Mouse (Mus musculus): ENCODE results near the gene Zeb2.
"Not testable (repeated sequence)": the region's sequence is repeated elsewhere in the genome, so short reads cannot be mapped to it uniquely, and the experiment has no call there.

The Zeb2 gene

DNA sequence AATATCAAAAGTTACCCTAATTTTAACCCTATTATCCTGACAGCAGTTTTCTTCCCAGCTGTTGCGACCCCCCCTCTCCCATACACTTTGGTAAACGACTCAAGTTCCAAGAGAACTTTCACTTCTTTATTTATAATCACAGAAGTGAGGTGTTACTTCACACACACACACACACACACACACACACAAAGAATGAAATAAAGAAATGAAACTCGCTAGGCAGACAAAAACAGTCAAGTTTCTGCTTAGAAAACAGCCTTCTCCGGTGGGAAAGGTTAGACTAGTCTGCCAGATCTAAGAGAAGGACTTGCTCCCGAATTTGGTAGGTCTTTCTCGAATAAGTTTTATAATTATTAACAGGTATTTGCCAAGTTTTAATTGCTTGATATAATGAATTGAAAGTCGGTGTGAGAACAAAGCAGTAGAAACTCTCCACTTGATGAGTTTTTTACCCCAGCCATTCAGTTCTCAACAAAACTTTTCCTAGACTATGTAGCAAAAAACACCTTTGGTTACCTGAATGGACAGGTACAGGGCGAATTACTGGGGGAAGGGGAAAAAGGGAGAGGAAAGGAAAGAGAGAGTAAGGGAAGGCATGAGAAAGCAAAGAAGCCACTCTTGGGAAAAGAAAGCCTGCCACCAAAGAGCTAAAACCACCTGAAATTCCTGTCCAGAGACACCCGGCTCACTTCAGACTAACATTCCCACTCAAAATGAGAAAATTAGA is 5.0 kb downstream of the Zeb2 start:
- DNase-seq (ENCODE audit: low read depth): no peak

DNA sequence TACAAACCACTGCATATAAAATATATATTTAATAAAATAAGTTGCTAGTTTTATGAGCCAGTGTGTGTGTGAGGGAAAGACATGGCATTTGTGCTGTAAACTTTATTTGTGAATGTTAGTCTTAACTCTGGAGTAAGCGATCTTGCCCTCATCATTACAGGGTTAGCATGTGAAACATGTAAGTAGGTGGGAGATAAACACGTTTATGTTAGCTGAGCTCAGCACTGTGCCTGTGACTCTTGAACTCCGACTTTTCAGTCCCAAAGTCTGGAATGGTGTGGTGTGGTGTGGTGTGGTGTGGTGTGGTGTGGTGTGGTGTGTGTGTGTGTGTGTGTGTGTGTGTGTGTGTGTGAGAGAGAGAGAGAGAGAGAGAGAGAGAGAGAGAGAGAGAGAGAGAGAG is 5.6 kb downstream of the Zeb2 start:
- DNase-seq (ENCODE audit: low read depth): not testable (repeated sequence)

DNA sequence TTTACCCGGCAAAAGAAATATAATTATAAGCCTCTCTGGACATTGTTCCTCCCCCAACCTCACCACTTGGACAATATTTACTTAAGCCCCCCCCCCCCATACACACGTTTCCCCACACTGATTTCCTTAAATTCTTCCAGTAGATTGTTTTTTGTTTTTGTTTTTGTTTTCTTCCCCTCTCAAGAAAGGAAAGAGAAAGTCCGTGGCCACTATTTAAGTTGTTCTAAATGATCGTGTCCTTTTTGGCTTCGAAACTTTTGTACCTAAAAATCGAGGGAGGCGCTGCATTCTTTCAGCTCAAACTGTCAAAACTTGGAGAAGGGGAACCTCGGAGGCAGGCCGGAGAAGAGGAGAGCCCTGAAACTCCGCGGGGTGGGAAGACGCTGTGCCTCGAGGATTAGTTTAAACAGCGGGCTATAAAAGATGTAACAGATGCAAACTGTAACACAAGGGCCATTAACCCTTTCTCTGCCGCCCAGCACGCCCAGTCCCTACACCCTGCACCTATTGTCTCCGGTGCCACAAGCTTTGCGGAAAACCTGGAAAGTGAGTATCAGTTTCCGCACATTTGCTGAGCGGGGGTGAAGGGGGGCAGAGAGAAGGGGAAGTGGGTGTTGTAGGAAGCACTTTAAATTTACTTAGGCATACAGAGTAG is 6.3 kb downstream of the Zeb2 start:
- DNase-seq (ENCODE audit: low read depth): no peak

DNA sequence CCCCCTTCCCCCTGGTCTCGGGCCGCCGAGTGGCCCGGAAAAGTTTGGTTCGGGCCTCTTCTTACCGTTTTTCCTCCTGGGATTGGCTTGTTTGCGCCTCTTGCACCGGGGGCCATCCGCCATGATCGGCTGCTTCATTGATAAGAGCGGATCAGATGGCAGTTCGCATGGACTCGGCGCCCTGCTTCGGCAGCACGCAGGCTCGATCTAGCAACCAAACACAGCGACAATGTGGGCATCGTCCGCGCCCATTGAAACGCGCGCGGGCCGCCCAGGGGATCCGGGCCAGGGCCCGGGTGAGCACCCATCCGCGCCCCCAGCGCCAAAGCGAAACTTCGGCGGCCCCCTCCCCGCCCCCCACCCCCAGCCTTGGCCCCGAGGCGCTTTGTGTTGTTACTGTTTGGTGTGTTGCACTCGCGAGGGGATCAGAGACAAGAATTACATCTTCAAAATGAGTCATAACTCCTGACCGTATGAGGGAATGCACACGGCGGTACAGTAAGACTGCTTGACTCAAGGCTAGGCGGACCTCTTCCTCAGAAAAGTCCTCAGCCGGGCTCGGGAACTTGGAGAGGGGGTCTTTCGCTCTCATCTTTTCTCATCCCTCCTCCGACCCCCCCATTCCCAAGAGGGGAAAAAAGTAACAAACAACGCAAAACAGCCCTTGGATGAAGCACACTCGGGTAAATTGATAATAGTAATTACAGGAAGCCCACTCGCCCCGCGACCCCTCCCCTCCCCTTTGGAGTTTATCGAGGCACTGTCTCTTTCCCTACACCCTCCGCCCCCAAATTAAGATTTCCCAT is 7.0 kb downstream of the Zeb2 start:
- no peak for DNase-seq (ENCODE audit: low read depth)

DNA sequence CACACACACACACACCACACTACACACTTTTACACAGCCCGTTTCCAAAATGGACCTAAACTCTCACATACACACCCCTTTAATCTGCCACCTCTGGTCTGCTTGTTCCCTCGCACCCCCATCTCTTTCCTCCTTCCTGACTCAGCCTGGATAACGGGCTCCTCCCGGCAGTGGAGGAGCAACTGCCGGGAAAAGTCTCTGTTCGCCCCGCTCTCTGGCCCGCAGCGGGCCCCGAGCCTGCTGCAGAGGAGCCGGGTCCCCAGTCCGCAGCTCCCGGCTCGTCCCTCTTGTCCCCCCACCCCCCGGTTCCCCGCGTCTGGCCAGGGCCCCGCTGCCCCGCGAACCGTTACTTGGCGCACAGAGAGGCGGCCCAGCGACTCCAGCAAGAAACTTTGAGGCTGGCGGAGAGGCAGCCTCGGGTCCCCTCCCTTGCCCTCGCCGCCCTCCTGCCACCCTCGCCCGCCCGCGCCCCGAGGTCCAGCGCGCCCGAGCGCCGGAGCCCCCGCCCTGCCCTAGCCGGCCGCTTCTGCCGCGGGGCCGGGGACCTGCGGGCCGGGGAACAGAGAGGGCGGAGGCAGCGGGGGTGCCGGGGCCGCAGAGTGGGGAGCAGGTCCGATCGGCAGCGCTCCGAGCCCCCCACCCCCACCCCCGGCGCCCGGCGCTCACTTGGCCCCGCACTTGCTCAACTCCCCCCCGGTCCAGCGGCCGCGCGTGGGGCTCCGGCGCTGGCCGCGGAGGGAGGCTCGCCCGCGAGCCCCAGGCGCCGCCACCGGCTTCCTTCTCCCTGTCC is 7.8 kb downstream of the Zeb2 start:
- no peak for DNase-seq (ENCODE audit: low read depth)

DNA sequence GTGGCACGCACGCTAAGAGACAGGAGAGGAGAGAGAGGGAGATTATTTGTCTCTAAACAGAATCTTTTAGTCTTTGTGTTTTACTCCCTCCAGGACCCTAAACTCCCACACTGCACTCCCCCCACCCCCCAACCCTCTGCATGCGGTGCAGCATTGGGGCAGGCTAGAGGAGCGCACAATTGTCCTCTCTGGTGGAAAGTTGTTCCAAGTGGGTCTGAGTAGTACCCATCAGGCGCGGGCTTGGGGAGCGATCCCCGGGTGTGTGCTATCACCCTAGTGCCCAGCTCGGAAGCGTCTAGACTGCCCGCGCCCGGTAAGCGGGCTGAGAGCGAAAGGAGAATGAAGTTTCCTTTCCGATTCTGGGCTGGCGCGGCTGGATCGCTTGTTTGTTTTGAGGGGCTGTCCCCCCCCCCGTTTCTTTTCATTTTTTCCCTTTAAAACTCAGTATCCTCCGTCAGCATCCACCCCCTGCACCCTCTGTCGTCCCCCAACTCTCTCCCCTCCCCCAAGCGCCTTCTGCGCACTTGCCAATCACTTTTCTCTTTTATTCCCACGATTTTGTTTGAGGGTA is 8.6 kb downstream of the Zeb2 start:
- DNase-seq (ENCODE audit: low read depth): no peak

DNA sequence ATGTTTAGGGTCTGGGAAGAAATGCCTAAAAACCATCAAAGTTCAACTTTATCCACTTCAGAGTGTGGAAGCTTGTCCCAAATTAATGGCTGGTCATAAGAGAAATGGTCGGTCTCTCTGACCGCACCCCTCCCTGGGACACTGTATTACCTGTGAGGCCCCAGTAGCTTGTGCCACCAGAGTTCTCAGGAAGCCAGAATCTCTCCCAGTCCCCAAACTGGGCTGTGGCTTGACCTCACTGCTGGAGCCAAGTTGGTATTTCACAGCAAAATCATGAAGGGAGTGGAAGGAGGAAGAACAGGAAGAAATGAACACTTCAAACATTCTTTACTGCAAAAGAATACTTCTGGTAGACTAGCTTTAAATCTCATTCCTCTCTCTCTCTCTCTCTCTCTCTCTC is 9.6 kb downstream of the Zeb2 start:
- no peak for DNase-seq (ENCODE audit: low read depth)

DNA sequence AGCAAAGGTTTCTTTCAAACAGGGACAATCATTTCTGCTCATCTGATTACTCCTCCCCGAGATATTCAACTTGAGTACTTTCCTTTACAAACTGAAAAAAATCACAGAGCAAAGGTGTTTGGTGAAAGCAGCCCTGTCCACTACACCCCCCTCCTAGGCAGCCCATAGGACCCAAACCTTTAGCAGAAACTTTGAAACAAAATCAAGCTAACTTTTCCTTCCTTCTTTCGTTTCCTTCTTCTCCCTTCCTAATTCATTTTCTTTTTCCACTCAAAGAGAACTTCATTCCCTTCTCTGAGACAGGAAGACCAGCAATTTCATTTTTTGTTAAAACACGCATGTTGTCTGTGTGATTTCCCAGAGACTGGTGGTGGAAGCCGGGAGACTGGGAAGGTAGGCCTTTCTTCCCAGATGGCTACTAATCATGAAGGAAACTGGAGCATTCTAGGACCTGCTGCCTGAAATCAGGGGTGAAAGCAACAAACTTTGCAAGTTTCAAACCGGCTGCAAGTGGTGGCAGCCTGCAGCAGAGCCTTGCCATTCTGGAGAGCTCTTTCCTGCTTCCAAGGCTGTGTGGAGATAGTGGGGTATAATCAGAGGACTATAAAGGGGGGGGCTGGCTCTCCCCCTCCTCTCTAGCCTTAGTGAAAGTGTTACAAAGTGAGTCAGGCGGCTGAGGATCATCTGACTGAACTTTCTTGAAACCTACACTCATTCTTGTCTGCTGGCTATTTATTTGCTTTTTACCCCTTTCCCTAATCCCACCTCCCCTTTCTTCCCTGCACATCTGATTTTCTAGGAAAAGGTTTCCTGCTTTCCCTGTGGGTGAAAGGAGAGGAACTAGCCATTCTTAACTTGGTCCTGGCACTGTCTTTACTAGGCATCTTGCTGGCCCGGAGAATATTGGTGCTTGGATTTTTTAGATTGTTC is 11.0 kb downstream of the Zeb2 start:
- DNase-seq (ENCODE audit: low read depth): no peak

DNA sequence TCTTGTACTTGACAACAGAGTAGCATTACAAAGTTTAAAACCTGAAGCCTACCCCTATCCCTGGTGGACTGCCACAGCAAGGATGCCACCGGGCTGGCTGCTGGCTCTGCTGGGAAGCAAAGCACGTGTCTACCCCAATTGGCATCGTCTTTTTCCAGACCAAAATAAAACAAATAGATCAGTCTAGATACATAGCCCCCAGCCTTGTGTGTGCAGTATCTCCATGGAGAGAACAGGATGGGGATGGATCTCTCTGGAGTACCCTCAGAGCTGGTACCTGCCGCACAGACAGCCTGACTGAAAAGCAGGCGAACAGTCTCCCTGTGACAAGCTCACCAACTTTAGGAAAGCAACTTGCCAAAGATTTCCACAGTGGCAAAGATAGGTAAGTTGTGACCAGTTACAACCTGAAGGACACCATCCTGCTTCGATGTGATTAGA is 11.9 kb downstream of the Zeb2 start:
- no peak for DNase-seq (ENCODE audit: low read depth)

DNA sequence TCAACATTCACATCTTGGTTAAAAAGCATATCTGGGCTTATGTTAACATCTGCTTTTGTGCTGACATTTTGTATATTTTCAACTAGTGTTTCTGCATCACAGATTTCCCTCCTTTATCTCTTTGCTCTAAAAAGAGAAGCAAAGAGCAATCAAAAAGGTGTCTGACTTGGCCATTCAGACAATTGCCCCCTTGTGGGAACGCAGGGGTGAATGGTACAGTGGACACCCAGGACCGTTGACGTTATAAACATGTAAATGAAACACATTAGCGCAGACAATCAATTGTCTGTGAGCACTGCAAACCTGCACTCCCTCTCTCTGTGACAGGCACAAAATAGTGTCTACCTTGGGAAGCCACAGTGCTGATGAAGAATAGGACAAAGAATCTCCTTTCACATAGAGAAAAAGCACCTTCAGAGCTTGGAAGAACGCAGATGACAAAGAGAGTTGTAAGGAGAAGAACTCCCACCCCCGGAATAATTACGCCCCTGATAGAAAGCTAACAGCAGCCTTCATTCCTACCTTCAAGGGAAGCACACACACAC is 12.6 kb downstream of the Zeb2 start:
- no peak for DNase-seq (ENCODE audit: low read depth)

DNA sequence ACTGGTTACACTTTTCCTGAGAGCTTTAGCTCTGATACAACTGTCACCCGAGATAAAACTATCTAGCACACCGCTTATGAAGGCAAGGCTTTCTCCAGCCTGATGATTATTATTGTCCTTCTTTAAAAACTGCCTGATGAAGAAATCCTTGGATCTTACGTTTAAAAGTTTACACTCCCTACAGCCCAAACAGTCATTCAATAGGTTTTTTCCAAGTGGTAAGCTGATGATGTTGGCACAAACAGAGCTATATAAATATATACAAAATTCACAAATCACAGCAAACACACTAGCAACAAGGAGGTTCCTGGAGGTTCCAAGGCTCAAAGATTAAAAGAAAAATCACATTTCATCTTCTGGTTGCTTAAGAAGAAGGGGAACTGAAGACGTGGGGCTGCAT is 13.1 kb downstream of the Zeb2 start:
- DNase-seq (ENCODE audit: low read depth): no peak

DNA sequence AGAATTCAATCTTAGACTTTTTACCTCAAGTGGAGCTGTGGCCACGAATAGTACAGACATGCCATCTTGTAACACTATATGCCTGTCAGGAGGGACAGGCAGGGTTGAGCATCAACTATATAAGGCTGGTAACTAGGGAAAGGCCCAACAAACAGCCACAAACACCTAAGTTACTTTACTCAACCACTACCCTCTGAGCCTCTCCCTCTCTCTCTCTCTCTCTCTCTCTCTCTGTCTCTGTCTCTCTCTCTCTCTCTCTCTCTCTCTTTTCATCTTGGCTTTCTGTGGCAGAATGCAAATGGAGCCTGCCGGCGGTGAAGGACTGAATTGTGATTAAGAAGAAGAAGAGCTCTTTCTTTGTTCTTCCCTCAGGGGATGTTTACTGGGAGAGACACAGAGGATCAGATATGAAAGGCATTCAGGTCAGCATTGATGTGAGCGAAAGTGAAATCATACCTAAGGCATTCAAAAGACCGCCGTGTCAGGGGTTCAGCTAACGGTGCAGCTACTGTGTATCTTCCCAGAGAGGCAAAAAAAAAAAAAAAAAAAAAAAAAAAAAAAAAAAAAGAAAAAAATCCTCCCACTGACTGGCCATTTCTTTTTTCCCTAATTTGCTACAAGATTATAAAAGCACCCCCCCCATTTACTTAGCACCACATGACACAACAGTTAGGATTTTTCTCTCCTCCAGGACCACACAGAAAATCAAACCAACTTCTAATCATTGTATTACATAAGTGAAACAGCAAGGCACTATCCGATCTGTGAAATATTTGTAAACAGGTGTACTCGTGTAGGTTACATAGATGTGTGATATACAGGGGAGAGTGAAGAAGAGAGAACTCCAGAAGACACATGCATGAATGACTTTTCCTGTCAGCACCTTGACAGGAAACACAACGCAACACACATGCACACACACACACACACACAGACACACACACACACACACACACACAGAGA is 13.9 kb downstream of the Zeb2 start:
- DNase-seq (ENCODE audit: low read depth): no peak

DNA sequence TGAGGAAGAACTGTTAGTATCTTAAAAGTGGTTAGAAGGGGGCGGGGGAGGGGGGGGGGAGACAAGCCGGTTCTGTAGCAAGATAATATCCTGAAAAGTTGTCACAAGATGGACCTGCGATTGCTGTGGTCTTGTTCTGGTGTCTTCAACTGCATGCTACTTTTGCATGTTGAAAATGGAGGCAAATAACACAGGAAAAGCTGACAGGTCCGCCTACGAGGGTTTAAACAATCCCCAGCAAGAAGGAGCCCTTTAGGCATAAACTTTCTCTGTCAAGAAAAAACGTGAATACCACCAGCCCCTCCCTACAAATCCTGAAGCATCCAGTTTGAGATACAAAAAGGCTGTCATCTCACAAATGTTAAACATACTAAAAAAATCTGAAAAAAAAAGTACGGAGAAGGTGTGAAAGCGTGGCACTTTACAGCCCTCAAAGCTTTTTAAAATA is 15.0 kb downstream of the Zeb2 start:
- no peak for DNase-seq (ENCODE audit: low read depth)

DNA sequence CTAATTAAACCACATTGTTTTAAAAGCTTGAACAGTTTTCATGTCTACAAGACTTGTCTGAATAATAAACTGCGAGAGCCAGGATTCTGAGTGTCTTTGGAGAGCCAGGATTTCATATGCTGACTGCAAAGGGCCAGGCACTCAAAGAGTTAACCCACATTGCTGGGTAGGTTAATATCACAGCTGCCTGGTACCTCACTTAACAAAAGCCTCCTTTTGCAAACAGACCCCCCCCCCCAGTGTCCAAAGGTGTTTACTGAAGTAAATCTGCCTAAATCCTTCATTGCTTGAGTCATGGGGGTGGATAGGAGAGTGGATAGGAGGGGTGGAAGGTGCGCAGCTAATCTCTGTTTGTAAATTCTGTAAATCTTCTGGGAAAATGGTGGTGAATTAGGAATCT is 15.6 kb downstream of the Zeb2 start:
- no peak for DNase-seq (ENCODE audit: low read depth)

DNA sequence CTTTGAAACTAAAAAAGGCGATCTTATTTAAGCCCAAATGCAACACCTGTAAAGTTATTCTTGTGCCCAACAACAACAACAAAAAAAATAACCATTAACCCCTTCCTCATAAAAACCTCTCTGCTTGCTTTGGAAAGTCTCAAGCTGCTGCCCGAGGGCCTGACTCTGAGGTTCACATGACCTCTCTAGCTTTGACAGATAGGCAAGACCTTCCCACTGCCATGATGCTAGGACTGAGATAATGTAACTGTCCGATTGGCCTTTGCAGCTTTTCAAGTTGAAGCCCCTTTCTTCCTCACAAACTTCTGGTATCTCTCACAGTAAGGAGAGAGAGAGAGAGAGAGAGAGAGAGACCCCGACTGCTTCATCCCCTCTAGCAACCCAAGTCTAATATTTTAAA is 16.2 kb downstream of the Zeb2 start:
- no peak for DNase-seq (ENCODE audit: low read depth)

DNA sequence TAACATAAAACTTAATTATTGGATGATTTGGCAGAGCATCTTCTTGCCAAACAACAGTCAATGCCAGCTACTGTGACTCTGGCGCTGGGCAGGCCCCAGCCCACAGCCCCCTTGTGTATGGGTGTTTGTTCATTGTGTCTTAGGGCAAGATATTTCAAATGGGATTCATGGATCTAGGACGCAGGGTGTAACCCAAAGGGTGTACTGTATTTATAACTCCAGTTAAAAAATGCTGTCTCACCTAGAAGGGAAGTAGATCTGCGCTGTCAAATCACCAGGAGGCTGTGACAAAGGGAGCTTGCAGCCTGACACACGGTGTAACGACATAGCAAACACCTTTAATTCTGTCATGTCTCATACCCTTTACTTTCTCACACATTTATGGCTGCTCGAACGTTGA is 16.6 kb downstream of the Zeb2 start:
- no peak for DNase-seq (ENCODE audit: low read depth)

DNA sequence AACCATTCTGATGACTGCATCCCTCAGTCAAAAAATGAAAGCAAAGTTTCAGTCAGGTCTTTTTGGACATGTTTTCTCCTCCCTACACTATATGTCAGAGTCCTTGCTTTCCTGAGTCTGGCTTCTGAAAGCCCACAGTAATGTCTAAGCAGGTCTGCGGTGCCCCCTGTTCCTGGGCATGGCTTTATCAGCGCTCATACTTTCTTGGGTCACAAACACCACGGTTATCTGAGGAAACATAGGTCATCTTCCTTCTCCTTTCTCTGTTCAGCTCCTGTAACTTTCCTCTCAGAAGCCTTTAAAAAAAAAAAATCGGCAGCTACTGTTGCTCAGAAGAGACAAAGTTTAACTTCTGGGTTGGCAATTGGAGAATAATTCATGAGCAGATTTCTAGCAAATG is 17.2 kb downstream of the Zeb2 start:
- no peak for DNase-seq (ENCODE audit: low read depth)

DNA sequence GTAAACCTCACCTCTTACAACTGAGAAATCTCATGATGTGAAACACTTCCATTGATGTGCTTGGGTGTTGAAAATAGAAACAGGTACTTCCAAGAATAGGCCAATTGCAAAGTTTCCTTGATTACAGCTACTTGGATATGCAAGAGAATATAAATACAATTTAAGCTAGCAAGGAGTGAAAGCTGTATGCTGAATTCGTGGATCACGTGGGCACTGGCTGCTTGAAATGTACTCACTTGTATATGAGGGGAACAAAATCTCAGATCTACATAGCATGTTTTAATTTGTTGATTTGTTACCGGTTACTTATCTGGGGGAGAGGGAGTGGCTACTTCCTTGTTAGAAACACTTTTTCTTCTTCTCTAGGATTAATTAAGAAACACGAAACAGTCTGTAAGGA is 18.1 kb downstream of the Zeb2 start:
- no peak for DNase-seq (ENCODE audit: low read depth)

DNA sequence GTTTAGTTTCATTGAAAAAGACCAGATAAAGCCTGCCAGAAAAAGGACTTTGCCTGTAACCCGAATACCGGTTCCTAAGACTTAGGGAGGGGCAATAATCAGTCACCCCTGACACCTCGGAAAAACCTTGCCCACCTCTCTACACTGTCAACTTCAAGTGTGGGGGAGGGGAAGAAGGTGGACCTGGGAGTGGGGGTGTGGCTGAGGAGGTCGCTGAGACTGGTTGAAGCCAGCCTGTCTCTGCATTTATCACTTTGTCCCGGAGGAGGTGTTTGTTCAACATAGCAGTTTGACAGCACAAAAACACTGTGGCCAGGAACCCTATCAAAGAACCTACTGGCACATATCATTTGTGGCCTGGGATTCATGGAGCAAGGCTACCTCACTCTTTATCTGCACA is 19.2 kb downstream of the Zeb2 start:
- DNase-seq (ENCODE audit: low read depth): no peak
